Mouse (Mus musculus) erythroblast, embryonic 14.5 days (primary cell): Measurements from ENCODE around the gene Vmn1r212.

Source experiments
- GATA1 ChIP-seq: IDR thresholded peaks from 2 replicates; pipeline ENCODE4 v1.6.1; 2012; ENCODE audit warnings: low read length, inconsistent platforms, mixed read lengths
- TAL1 ChIP-seq: IDR thresholded peaks from 3 replicates; pipeline ENCODE4 v1.6.1; 2012; ENCODE audit warnings: low read length, inconsistent platforms, mixed read lengths

GRCm38 (mm10) chr13:22854760-22855159, 29.2 kb downstream of the Vmn1r212 start:
- TF ChIP-seq GATA1: no peak
- TF ChIP-seq TAL1: no peak
